Mouse (Mus musculus) bone marrow macrophage, adult 2 months (primary cell): Measurements from ENCODE around the gene Cyp2d9. TPM values are rescaled to one million over a fixed set of nuclear protein-coding genes. Genes with fewer than 3 reads are reported as not detected.
"Not testable (repeated sequence)": the region's sequence is repeated elsewhere in the genome, so short reads cannot be mapped to it uniquely, and the experiment has no call there.

Source experiments
- H3K27ac ChIP-seq: 2 replicates; pipeline ENCODE4 v1.5.1; 2012; ENCODE audit warnings: low read depth, low read length; ENCODE audit not compliant: insufficient read depth
- H3K4me1 ChIP-seq: 2 replicates; pipeline ENCODE4 v1.6.1; 2012; ENCODE audit warnings: low read length; ENCODE audit not compliant: control insufficient read depth, insufficient read depth
- H3K4me3 ChIP-seq: 2 replicates; pipeline ENCODE4 v1.5.1; 2012; ENCODE audit warnings: mild to moderate bottlenecking, low read length, moderate library complexity; ENCODE audit not compliant: insufficient read depth
- CTCF ChIP-seq: IDR thresholded peaks from 2 replicates; pipeline ENCODE4 v1.5.1; 2012; ENCODE audit warnings: low read depth, mild to moderate bottlenecking, low read length, moderate library complexity
- POLR2A ChIP-seq: IDR thresholded peaks from 2 replicates; pipeline ENCODE4 v1.6.1; 2012; ENCODE audit warnings: mild to moderate bottlenecking, low read depth, low read length, borderline replicate concordance
- polyA plus RNA-seq: library from polyadenylated mRNA; stranded (reverse); fragments of >200 nt; gene quantifications from 2 replicates; pipeline ENCODE4 v1.2.4, GENCODE M21; 2012; ENCODE audit not compliant: missing spikeins, insufficient read depth, insufficient read length

Cyp2d9 gene
- polyA plus RNA-seq, 1 experiment, result not detected

DNA sequence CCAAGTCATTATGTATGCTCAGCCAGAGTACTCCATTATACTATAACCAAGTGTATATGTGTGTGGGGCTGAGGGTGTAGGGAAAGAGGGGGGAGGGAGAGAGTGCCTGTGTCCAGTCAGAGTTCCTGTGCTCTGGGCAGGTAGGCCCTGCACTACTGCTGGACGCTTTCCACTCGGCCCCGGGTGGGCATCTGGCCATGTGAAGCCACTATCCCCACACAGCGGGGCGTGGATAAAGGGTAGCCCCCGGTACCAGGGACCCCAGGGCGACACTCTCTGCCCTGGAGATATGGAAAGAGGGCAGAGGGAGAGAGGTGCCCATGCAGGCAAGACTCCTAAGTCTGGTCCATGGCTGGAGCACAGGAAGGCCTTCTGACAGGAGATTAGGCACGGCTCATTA lies 12.0 kb downstream of the Cyp2d9 start:
- Histone ChIP-seq H3K4me3 (no peak overlapping the region), H3K4me1 (no peaks in the 10 kb centered on the region), H3K27ac (no peak overlapping the region)
- no peak for TF ChIP-seq POLR2A
- no peak for TF ChIP-seq CTCF

- not testable (repeated sequence) for H3K4me1 ChIP-seq, H3K4me3 ChIP-seq, H3K27ac ChIP-seq
Measured at GRCm38 (mm10) chr15:82450045-82450444, 16.8 kb downstream of the Cyp2d9 start.

- not testable (repeated sequence) for H3K27ac ChIP-seq, H3K4me1 ChIP-seq, H3K4me3 ChIP-seq
Measured at GRCm38 (mm10) chr15:82452133-82452532, 18.9 kb downstream of the Cyp2d9 start.

- not testable (repeated sequence) for H3K4me3 ChIP-seq, H3K27ac ChIP-seq, H3K4me1 ChIP-seq
Measured at GRCm38 (mm10) chr15:82453501-82453900, 20.3 kb downstream of the Cyp2d9 start.

DNA sequence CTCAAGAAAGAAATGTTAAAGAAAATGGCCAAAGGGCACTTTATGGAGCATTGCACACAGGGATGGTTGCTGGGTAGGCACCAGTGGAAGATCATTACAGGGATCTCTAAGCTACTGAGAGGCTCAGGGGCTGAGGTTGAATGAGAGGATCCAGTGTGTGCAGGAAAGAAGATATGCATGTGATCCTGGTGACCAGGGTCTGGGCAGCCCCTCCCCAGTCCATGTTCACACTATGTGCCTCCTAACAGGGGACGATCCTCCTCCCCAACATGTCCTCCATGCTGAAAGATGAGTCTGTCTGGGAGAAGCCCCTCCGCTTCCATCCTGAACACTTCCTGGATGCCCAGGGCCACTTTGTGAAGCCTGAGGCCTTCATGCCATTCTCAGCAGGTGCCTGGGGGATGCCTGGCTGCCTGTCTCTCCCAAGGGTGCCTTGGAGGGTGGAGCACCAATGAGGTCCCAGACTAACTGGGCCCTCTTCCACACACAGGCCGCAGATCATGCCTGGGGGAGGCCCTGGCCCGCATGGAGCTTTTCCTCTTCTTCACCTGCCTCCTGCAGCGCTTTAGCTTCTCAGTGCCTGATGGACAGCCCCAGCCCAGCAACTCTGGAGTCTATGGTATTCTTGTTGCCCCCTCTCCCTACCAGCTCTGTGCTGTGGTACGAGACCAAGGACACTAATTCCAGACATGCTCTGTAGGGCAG lies 23.0 kb downstream of the Cyp2d9 start:
- H3K4me3 ChIP-seq, H3K27ac ChIP-seq, H3K4me1 ChIP-seq: not testable (repeated sequence)

DNA sequence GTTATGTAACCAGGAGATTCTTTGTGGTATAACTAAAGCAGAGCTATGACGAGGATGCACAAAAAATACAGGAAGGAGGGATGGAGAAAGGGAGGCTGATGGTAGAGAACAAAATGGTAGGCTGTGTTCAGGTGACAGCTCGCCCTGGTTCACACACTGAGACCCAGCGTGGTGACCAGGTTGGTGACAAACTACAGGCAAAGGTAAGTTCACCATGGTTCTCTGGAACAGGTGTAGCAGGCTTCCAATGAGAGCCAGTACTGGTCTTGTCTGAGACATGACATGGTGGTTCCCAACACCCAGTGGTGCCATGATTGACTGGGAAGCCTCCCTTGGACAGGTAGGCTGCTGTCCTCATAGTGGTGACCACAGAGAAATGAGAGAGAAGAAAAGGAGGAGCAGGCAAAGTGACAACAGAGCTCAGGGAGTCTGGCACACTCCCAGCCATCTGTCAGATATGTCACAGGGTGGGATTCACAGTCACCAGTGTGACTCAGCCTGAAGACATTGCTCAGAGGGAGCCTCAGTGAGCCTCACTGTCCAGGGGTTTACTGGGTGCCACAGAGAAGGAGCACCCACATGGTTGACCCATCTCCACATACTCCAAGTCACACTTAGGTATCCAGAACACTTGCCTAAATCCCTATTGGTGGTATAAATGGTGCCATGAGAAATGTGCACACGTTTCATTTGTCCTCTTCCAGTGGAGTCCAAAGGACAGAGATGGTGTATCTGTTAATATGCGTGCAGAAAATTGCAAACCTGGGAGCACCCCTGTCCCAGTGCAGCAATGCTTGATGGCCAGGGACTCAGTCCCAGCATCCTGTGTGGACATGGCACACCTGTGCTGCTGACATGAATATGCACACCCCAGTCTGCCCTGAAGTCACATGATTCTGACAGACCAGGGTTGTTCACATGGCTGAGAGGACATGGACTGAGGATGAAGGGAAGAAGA lies 24.1 kb downstream of the Cyp2d9 start:
- no peak overlapping the region for H3K4me3 ChIP-seq
- no peak overlapping the region for H3K27ac ChIP-seq
- TF ChIP-seq POLR2A (no peak), CTCF (no peak)
- H3K4me1 ChIP-seq, result no peaks in the 10 kb centered on the region

DNA sequence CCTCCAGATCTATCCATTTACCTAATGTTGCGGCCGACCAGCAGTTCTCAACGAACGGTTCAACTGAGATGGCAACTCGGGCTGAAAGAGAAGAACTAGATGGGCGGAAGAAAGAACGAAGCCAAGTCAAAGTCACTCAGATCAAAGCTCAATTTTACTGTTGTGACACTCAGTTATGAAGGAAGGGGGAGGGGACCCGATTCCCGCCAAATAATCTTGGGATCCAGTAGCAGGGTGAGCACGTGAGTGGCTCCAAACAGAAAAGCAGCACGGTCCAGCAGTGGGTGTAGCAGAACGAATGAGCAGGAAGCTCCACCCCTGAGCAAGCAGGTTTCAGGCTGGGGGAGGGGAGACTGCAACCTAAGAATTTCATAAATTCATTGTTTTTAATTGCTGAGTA lies 26.0 kb downstream of the Cyp2d9 start:
- not testable (repeated sequence) for H3K4me3 ChIP-seq, H3K4me1 ChIP-seq, H3K27ac ChIP-seq

DNA sequence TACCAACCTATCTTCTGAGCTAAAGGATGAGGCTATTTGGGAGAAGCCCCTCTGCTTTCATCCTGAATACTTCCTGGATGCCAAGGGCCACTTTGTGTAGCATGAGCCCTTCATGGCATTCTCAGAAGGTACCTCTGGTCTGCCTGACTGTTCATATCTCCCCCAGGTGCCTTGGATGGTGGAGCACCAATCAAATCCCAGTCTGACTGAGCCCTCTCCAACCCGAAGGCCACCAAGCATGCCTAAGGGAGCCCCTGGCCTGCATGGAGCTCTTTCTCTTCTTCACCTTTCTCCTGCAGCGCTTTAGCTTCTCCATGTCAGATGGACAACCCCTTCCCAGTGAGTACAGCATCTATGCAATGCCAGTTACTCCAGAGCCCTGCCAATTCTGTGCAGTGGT lies 31.5 kb downstream of the Cyp2d9 start:
- no peaks in the 10 kb centered on the region for H3K4me1 ChIP-seq
- H3K4me3 ChIP-seq, result no peak overlapping the region
- TF ChIP-seq CTCF, result no peak
- TF ChIP-seq POLR2A, result no peak
- H3K27ac ChIP-seq, result no peak overlapping the region

GRCm38 (mm10) chr15:82494273-82494672 lies 61.0 kb downstream of the Cyp2d9 start:
- not testable (repeated sequence) for H3K4me3 ChIP-seq, H3K27ac ChIP-seq, H3K4me1 ChIP-seq

Other genes starting within 250 kb of the Cyp2d9 start
- not detected in 2 replicates for gene Shisa8, start 220.6 kb upstream of the Cyp2d9 start, polyA plus RNA-seq
- not detected in 2 replicates for gene Tnfrsf13c, start 209.1 kb upstream of the Cyp2d9 start, polyA plus RNA-seq
- gene Cenpm, start 188.7 kb upstream of the Cyp2d9 start, polyA plus RNA-seq, result 10.2 and 10.7 TPM in 2 replicates
- gene 1500009C09Rik, start 181.0 kb upstream of the Cyp2d9 start, polyA plus RNA-seq, result not detected in 2 replicates
- not detected in 2 replicates for gene Sept3, start 158.5 kb upstream of the Cyp2d9 start, polyA plus RNA-seq
- not detected in 2 replicates for gene Wbp2nl, start 134.5 kb upstream of the Cyp2d9 start, polyA plus RNA-seq
- gene Naga, start 94.5 kb upstream of the Cyp2d9 start, polyA plus RNA-seq, result 168 and 171 TPM in 2 replicates
- 2.5 and 5.3 TPM in 2 replicates for gene Pheta2, start 94.5 kb upstream of the Cyp2d9 start, polyA plus RNA-seq
- 206 and 221 TPM in 2 replicates for gene Smdt1, start 94.5 kb upstream of the Cyp2d9 start, polyA plus RNA-seq
- gene Ndufa6, start 79.1 kb upstream of the Cyp2d9 start, polyA plus RNA-seq, result 315 and 361 TPM in 2 replicates
- 0.39 and 0.78 TPM in 2 replicates for gene Cyp2d22, start 53.2 kb upstream of the Cyp2d9 start, polyA plus RNA-seq
- gene Cyp2d11, start 39.4 kb upstream of the Cyp2d9 start, polyA plus RNA-seq, result not detected in 2 replicates
- not detected in 2 replicates for gene Cyp2d10, start 26.2 kb upstream of the Cyp2d9 start, polyA plus RNA-seq
- gene Cyp2d12, start 121.6 kb downstream of the Cyp2d9 start, polyA plus RNA-seq, result not detected in 2 replicates
- not detected in 2 replicates for gene Cyp2d34, start 187.5 kb downstream of the Cyp2d9 start, polyA plus RNA-seq